Mouse (Mus musculus): ENCODE measurements around the gene Icam2. TPM values are rescaled to one million over a fixed set of nuclear protein-coding genes. Genes with fewer than 3 reads are reported as not detected.

Icam2 gene
- polyA plus RNA-seq, 1 experiment from 2014 or later, result 13.4 TPM

DNA sequence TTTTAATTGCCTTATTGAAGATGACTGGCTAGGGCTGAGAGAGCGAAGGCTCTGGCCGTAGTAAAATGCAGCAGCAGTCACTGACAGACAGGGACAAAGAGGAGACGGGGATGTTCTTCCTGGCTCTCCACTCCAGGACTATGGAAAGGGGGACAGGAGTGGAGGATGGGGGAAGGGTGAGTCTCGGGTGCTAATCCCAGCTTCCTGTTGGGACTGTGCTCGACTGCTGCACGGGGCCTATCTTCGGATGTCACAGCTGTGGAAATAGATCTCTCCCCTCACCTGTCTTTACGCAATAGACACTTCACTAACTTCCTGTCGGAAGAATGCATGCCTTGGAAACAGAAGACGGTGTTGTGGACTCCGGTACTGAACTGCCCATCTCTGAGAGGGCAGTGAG is 13.9 kb downstream of the Icam2 start:
- H3K9me3 ChIP-seq (replicated peaks), result no peaks in the 10 kb centered on the region
- no peak overlapping the region for H3K4me2 ChIP-seq
- H3K27me3 ChIP-seq, result no peaks in the 10 kb centered on the region
- H3K9ac ChIP-seq, result no peak overlapping the region
- no peak overlapping the region for H3K4me3 ChIP-seq (replicated peaks)
- H3K36me3 ChIP-seq (replicated peaks), result no peaks in the 10 kb centered on the region
- no peak for ATAC-seq (ENCODE audit: insufficient read depth)
- H3K4me1 ChIP-seq (replicated peaks), result peaks cover 4% of the 10 kb centered on the region; the same call in 1 of the 2 replicates
- no peak overlapping the region for H3K27ac ChIP-seq (replicated peaks)
- WGBS (ENCODE audit: insufficient replicate concordance), result 45% methylated on average over 11 of the region's 11 CpGs

DNA sequence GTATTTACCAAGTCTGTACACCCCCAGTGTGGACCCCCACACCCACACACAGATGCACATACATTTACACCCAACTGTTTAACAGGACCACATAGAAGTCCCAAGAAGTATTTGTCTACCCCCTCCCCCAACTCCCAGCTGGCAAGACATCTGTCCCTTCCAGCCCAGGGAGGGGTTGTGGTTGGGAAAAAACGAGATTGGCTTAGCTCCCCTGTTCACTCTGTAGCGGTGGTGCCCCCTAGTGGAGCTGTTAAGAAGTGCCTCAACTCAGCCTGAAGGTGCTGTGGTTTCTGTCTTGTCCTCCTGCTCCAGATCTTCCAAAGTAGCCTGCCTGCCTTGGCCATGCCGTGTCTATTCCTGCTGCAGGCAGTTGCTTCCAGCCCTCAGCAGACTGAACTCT is 21.6 kb downstream of the Icam2 start:
- 4% methylated on average over 3 of the region's 3 CpGs for WGBS (ENCODE audit: insufficient replicate concordance)
- H3K4me1 ChIP-seq (replicated peaks), result 0 out of 2 replicates have a peak, but pooled peaks cover 8% of the 10 kb centered on the region
- no peaks in the 10 kb centered on the region for H3K9me3 ChIP-seq (replicated peaks)
- H3K36me3 ChIP-seq (replicated peaks), result no peaks in the 10 kb centered on the region
- H3K4me3 ChIP-seq (replicated peaks), result no peak overlapping the region
- no peak overlapping the region for H3K27ac ChIP-seq (replicated peaks)
- no peak overlapping the region for H3K4me2 ChIP-seq
- no peak for ATAC-seq (ENCODE audit: insufficient read depth)
- no peak overlapping the region for H3K9ac ChIP-seq
- H3K27me3 ChIP-seq, result no peaks in the 10 kb centered on the region

DNA sequence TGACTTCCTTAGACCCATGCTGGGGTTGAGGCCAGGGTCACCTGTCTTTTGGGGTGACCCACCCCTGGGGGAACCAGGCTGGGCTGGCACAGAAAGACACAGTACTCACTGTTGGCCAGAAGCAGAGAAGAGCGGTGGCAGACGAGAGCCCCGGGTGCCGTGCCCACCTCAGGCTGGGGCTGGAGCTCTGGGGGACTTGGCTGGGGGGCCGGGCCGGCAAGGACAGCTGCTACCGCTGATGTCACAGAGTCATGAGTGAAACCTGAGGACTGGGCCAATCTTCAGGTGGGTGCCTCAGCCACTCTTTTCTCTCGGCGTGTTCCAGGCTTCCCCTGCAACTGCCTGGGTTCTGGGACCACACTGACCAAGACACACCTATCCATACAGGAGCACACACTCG is 22.5 kb downstream of the Icam2 start, which contains the start of gene Prr29:
TSS of gene Prr29 (plus strand) at position 107 of the 400 bp plus-strand sequence.
- 48% methylated on average over 10 of the region's 10 CpGs for WGBS (ENCODE audit: insufficient replicate concordance)
- Histone ChIP-seq H3K4me2 (no peak within 1 kb of the TSS), H3K27me3 (no peaks in the 10 kb centered on the region)

DNA sequence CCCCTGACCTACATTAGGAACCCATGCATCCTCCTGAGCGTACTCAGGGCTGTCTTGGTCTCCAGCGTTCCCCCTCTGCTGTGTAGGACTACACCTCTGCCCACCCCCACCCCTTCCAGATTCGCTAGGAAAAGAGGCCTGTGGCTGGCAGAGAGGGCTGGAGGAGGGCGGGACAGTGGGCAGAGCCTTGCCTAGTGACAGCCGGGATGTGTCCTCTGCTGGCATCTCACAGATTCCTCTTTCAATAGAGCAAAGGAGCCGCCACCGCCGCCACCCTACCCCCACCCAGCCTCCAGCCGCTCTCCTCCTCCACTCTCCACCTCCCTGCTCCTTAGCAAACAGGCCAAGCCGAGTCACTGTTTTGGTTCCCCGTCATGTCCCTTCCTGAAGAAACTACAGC is 23.2 kb downstream of the Icam2 start:
- H3K27ac ChIP-seq (replicated peaks), result no peak overlapping the region
- H3K4me2 ChIP-seq, result no peak overlapping the region
- no peak overlapping the region for H3K4me3 ChIP-seq (replicated peaks)
- no peaks in the 10 kb centered on the region for H3K36me3 ChIP-seq (replicated peaks)
- no peaks in the 10 kb centered on the region for H3K9me3 ChIP-seq (replicated peaks)
- no peak overlapping the region for H3K9ac ChIP-seq
- H3K4me1 ChIP-seq (replicated peaks), result 0 out of 2 replicates have a peak, but pooled peaks cover 8% of the 10 kb centered on the region
- 16% methylated on average over 11 of the region's 11 CpGs for WGBS (ENCODE audit: insufficient replicate concordance)
- no peaks in the 10 kb centered on the region for H3K27me3 ChIP-seq
- ATAC-seq (ENCODE audit: insufficient read depth), result no peak

More for the DNA sequence above, 22.5 kb downstream of the Icam2 start, which contains the start of gene Prr29:
- no peak within 1 kb of the TSS for H3K27ac ChIP-seq (replicated peaks)
- H3K9ac ChIP-seq, result no peak within 1 kb of the TSS
- no peak for ATAC-seq (ENCODE audit: insufficient read depth)
- H3K4me3 ChIP-seq (replicated peaks), result no peak within 1 kb of the TSS
- no peaks in the 10 kb centered on the region for H3K9me3 ChIP-seq (replicated peaks)
- no peaks in the 10 kb centered on the region for H3K36me3 ChIP-seq (replicated peaks)
- 0 out of 2 replicates have a peak, but pooled peaks cover 8% of the 10 kb centered on the region for H3K4me1 ChIP-seq (replicated peaks)

GRCm38 (mm10) chr11:106359350-106359749 is 28.5 kb downstream of the Icam2 start:
- no peaks in the 10 kb centered on the region for H3K36me3 ChIP-seq (replicated peaks)
- H3K27me3 ChIP-seq, result no peaks in the 10 kb centered on the region
- 17% methylated on average over 5 of the region's 5 CpGs for WGBS (ENCODE audit: insufficient replicate concordance)
- no peak overlapping the region for H3K4me2 ChIP-seq
- peaks cover 2% of the 10 kb centered on the region; the same call in 1 of the 2 replicates for H3K4me1 ChIP-seq (replicated peaks)
- no peaks in the 10 kb centered on the region for H3K9me3 ChIP-seq (replicated peaks)
- ATAC-seq (ENCODE audit: insufficient read depth), result no peak
- H3K4me3 ChIP-seq (replicated peaks), result no peak overlapping the region
- no peak overlapping the region for H3K9ac ChIP-seq
- no peak overlapping the region for H3K27ac ChIP-seq (replicated peaks)

DNA sequence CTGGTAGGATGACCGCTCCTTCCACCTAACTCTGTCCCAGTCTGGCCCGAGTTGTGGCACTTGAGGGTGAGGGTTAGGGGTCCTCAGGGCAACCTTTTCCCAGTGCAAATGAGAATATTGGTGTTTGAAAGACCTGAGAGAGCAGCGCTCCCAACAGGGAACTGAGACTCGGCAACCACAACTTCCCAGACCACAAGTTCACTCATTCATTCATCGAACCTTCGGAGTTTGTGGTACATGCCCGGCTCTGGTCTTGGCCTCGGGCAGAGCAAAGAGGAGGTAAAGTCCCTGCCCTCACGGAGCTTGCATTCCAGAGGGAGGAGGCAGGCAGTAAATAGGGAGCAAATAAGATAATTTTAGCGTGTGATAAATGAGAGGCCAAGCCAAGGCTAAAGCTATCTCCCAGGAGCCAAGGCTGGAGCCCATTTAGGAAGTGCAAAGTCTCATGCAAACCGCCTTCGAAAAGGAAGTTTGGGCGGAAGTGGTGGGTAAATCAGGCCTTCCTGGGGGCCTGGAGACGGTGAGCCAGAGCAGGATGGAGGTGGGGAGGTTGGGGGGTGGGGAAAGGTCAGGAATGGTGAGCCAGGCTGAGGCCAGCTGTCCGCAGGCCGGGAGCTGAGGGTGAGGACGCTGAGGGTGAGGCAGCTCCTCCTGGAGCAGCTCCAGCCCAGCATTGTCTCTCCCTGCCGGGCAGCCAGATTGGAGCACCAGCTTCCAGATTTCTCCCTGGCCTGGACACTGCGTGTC is 32.3 kb downstream of the Icam2 start:
- H3K4me3 ChIP-seq (replicated peaks), result no peak overlapping the region
- no peaks in the 10 kb centered on the region for H3K36me3 ChIP-seq (replicated peaks)
- no peak overlapping the region for H3K4me2 ChIP-seq
- WGBS (ENCODE audit: insufficient replicate concordance), result 20% methylated on average over 19 of the region's 19 CpGs
- H3K9me3 ChIP-seq (replicated peaks), result no peaks in the 10 kb centered on the region
- H3K27ac ChIP-seq (replicated peaks), result no peak overlapping the region
- H3K4me1 ChIP-seq (replicated peaks), result peaks cover 2% of the 10 kb centered on the region; the same call in 1 of the 2 replicates
- H3K9ac ChIP-seq, result no peak overlapping the region
- no peak for ATAC-seq (ENCODE audit: insufficient read depth)
- no peaks in the 10 kb centered on the region for H3K27me3 ChIP-seq

GRCm38 (mm10) chr11:106354181-106354580 is 33.7 kb downstream of the Icam2 start:
- no peak overlapping the region for H3K27ac ChIP-seq (replicated peaks)
- no peak overlapping the region for H3K4me3 ChIP-seq (replicated peaks)
- no peaks in the 10 kb centered on the region for H3K36me3 ChIP-seq (replicated peaks)
- H3K27me3 ChIP-seq, result no peaks in the 10 kb centered on the region
- 17% methylated on average over 1 of the region's 1 CpGs for WGBS (ENCODE audit: insufficient replicate concordance)
- peaks cover 2% of the 10 kb centered on the region; the same call in 1 of the 2 replicates for H3K4me1 ChIP-seq (replicated peaks)
- no peak for ATAC-seq (ENCODE audit: insufficient read depth)
- no peak overlapping the region for H3K9ac ChIP-seq
- H3K9me3 ChIP-seq (replicated peaks), result no peaks in the 10 kb centered on the region
- no peak overlapping the region for H3K4me2 ChIP-seq

- Histone ChIP-seq H3K36me3 (replicated peaks) (no peaks in the 10 kb centered on the region), H3K9me3 (replicated peaks) (no peaks in the 10 kb centered on the region), H3K27ac (replicated peaks) (no peak within 1 kb of the TSS), H3K4me1 (replicated peaks) (peaks cover 2% of the 10 kb centered on the region; the same call in 1 of the 2 replicates), H3K4me3 (replicated peaks) (no peak within 1 kb of the TSS), H3K27me3 (no peaks in the 10 kb centered on the region), H3K9ac (no peak within 1 kb of the TSS), H3K4me2 (no peak within 1 kb of the TSS)
- no peak for ATAC-seq (ENCODE audit: insufficient read depth)
- 67% methylated on average over 12 of the region's 12 CpGs for WGBS (ENCODE audit: insufficient replicate concordance)
Measured at GRCm38 (mm10) chr11:106353188-106353587, 34.7 kb downstream of the Icam2 start, which contains the start of gene Scn4a. Scn4a (minus strand) TSS chr11:106353288.

GRCm38 (mm10) chr11:106351941-106352340 is 35.9 kb downstream of the Icam2 start:
- Histone ChIP-seq H3K36me3 (replicated peaks) (no peaks in the 10 kb centered on the region), H3K27me3 (no peaks in the 10 kb centered on the region; the same call in 1 of the 2 replicates), H3K4me3 (replicated peaks) (no peak overlapping the region), H3K4me2 (no peak overlapping the region), H3K9ac (no peak overlapping the region), H3K4me1 (replicated peaks) (peaks cover 2% of the 10 kb centered on the region; the same call in 1 of the 2 replicates), H3K27ac (replicated peaks) (no peak overlapping the region), H3K9me3 (replicated peaks) (no peaks in the 10 kb centered on the region)
- no peak for ATAC-seq (ENCODE audit: insufficient read depth)
- 60% methylated on average over 4 of the region's 4 CpGs for WGBS (ENCODE audit: insufficient replicate concordance)

DNA sequence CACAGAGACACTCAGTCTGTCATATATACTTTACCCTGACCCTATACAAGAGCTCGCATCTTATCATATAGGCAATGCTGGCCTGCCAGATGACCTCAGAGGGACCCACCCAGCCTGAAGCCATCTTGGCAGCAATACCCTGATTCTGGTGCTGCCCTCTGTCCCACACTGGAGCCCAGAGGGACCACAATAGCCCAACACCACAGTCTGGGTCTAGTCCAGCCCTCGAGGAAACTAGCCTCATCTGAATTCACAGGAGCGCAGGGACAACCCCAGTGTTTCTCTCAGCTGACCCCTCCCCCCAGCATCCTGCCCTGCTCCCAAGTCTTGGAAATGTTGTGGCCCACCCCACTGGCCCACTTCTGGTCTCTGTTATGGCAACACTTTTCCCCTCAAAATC is 36.6 kb downstream of the Icam2 start:
- Histone ChIP-seq H3K4me2 (no peak overlapping the region), H3K36me3 (replicated peaks) (no peaks in the 10 kb centered on the region), H3K4me1 (replicated peaks) (peaks cover 2% of the 10 kb centered on the region; the same call in 1 of the 2 replicates), H3K9me3 (replicated peaks) (no peaks in the 10 kb centered on the region), H3K9ac (no peak overlapping the region), H3K27ac (replicated peaks) (no peak overlapping the region), H3K27me3 (no peaks in the 10 kb centered on the region; the same call in 1 of the 2 replicates), H3K4me3 (replicated peaks) (no peak overlapping the region)
- no peak for ATAC-seq (ENCODE audit: insufficient read depth)
- WGBS (ENCODE audit: insufficient replicate concordance), result 53% methylated on average over 3 of the region's 3 CpGs

- Histone ChIP-seq H3K36me3 (replicated peaks) (no peaks in the 10 kb centered on the region), H3K9me3 (replicated peaks) (no peaks in the 10 kb centered on the region), H3K27me3 (no peaks in the 10 kb centered on the region; the same call in 1 of the 2 replicates), H3K4me2 (no peak overlapping the region), H3K27ac (replicated peaks) (no peak overlapping the region), H3K4me1 (replicated peaks) (peaks cover 2% of the 10 kb centered on the region; the same call in 1 of the 2 replicates), H3K9ac (no peak overlapping the region), H3K4me3 (replicated peaks) (no peak overlapping the region)
- 69% methylated on average over 5 of the region's 5 CpGs for WGBS (ENCODE audit: insufficient replicate concordance)
- no peak for ATAC-seq (ENCODE audit: insufficient read depth)
Measured at GRCm38 (mm10) chr11:106350853-106351252, 37.0 kb downstream of the Icam2 start.
